Mouse (Mus musculus) central nervous system, embryonic 14 days (tissue): ENCODE measurements around the gene Hist1h2af. TPM values are rescaled to one million over a fixed set of nuclear protein-coding genes. Genes with fewer than 3 reads are reported as not detected.

Source experiments
- polyA plus RNA-seq: library from polyadenylated mRNA; depleted of rRNA; stranded (reverse); fragments of >200 nt; gene quantifications from 2 replicates; pipeline ENCODE4 v1.2.3, GENCODE M21; 2012; rRNA removed

The Hist1h2af gene
- 187 and 225 TPM in 2 replicates for polyA plus RNA-seq

GRCm38 (mm10) chr13:23533560-23534367 lies at the start of gene Hist1h2af:
Hist1h2af (plus strand) TSS chr13:23533906.

GRCm38 (mm10) chr13:23488400-23489322 lies 45.0 kb upstream of the Hist1h2af start, which contains the start of gene Btn2a2:
Btn2a2 (minus strand) TSS chr13:23488857.

DNA sequence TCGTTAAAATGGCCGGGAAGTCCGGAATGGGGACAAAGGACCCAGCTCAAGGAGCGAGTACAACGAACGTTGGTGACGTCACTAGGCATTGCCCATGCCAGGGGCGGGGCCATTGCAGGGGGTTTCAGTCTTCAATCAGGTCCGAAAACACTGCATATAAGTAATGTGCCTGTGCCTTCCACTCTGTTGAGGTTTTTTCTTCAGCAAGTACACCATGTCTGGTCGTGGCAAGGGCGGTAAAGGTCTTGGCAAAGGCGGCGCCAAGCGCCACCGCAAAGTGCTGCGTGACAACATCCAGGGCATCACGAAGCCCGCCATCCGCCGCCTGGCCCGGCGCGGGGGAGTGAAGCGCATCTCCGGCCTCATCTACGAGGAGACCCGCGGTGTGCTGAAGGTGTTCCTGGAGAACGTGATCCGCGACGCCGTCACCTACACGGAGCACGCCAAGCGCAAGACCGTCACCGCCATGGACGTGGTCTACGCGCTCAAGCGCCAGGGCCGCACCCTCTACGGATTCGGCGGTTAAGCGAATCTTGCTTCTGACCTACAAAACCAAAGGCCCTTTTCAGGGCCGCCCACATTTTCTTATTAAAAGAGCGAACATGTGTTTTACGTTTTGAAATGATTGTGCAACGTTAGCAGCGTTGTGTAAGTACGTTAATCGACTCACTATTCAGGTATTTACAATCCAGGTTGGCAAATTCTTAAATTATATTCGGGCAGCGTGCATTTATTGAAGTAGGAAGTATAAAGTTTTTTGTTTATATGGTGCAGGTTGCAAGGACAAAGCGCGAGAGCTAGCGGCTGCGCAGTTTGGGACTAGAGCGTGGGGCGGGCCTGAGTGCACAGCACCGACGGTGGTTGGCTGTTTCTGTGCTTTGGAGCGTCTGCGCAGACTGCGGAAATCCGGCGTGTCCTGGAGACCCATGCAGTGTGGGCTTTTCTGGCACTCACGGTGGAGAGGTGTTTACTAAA lies 2.5 kb upstream of the Hist1h2af start, which contains the start of gene Hist1h4h:
Gene Hist1h4h, plus strand, starts transcription at position 150 of the 975 bp plus-strand sequence.

DNA sequence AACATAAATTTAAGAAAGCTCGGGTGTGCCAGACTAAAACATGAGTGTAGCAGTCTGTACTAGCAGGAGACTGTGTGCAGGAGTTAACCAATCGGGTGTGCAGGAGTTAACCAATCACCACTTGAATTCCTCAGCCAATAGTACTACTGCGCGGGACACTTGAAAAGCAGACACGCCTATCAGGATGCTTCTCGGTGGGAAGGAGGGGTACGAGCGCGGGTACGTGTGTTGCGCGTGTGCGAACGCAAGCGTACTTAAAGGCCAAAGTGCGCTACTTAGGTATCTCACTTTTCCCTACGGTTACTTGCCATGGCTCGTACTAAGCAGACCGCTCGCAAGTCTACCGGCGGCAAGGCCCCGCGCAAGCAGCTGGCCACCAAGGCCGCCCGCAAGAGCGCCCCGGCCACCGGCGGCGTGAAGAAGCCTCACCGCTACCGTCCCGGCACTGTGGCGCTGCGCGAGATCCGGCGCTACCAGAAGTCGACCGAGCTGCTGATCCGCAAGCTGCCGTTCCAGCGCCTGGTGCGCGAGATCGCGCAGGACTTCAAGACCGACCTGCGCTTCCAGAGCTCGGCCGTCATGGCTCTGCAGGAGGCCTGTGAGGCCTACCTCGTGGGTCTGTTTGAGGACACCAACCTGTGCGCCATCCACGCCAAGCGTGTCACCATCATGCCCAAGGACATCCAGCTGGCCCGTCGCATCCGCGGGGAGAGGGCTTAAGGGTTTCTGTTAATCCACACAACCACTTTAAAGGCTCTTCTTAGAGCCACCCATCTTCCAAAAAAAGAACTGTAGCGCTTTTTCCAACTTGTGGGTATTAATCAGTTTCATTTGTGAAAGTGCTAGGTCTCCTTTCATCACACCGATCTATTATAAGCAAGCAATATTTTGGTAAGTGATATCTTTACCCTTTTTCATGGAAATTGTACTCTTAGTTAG lies 1.7 kb downstream of the Hist1h2af start, which contains the start of gene Hist1h3g:
Gene Hist1h3g, plus strand, starts transcription at position 286 of the 939 bp plus-strand sequence.

GRCm38 (mm10) chr13:23542999-23543607 lies 9.4 kb downstream of the Hist1h2af start, which contains the start of gene Hist1h2bh:
Hist1h2bh (minus strand) TSS chr13:23543392.

GRCm38 (mm10) chr13:23543965-23544786 lies 10.5 kb downstream of the Hist1h2af start, which contains the start of gene Hist1h3f:
Hist1h3f (plus strand) TSS chr13:23544052.

GRCm38 (mm10) chr13:23551146-23551834 lies 17.6 kb downstream of the Hist1h2af start, which contains the start of gene Hist1h4f:
Hist1h4f (minus strand) TSS chr13:23551648.

GRCm38 (mm10) chr13:23552962-23553361 lies 19.3 kb downstream of the Hist1h2af start, which contains the start of gene Hist1h1d:
Hist1h1d (plus strand) TSS chr13:23553262.

DNA sequence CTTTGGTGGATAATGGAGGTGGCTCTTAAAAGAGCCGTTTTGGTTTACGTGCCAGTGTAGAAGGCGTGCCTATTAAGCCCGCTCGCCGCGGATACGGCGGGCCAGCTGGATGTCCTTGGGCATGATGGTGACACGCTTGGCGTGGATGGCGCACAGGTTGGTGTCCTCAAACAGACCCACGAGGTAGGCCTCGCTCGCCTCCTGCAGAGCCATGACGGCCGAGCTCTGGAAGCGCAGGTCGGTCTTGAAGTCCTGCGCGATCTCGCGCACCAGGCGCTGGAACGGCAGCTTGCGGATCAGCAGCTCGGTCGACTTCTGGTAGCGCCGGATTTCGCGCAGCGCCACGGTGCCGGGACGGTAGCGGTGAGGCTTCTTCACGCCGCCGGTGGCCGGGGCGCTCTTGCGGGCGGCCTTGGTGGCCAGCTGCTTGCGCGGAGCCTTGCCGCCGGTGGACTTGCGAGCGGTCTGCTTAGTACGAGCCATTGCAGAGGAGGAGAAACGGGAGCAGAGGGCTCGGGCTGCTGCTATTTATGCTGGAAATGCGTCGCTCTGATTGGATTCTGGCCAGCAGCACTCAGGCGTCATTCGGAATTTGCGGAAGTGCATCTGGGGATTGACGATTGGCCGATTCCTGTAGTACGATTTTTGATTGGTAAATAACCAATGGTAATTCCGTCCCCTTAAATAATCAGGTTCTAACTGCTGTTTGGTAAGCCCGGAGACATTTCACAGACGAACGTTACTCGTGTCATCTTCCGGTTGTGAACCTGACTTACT lies 28.4 kb downstream of the Hist1h2af start, which contains the start of gene Hist1h3e:
Gene Hist1h3e, minus strand, starts transcription at position 487 of the 777 bp plus-strand sequence.

DNA sequence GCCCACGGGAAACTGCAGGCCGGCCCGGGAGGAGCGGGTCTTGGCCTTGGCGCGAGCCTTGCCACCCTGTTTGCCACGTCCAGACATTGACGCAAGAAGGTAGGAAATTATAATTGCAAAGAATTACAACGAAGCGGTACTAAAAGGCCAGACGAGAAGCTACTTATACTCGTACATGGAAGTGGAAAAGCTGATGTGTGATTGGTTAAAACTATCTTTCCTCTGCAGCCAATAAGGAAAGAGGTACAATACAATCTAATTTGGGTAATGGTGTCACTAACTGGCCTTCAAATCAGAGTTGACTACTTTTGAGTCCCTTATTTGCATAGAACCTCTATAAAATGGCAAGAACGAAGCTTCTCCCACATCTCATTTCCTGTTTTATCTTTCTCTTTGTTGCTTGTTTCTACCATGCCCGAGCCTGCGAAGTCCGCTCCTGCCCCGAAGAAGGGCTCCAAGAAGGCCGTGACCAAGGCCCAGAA lies 37.4 kb downstream of the Hist1h2af start, which contains the start of the genes Hist1h2ae and Hist1h2bg:
Gene Hist1h2ae, minus strand, starts transcription at position 199 of the 482 bp plus-strand sequence.
Gene Hist1h2bg, plus strand, starts transcription at position 375 of the 482 bp plus-strand sequence.

GRCm38 (mm10) chr13:23573898-23574524 lies 40.3 kb downstream of the Hist1h2af start, which contains the start of the genes Hist1h2bf and Hist1h2ad:
Hist1h2bf (minus strand) TSS chr13:23574196.
Hist1h2ad (plus strand) TSS chr13:23574381.

GRCm38 (mm10) chr13:23575271-23575851 lies 41.7 kb downstream of the Hist1h2af start, which contains the start of gene Hist1h3d:
Hist1h3d (plus strand) TSS chr13:23575763.

GRCm38 (mm10) chr13:23581408-23582218 lies 47.9 kb downstream of the Hist1h2af start, which contains the start of gene Hist1h4d:
Hist1h4d (plus strand) TSS chr13:23581598.

